Mouse (Mus musculus) cerebellum, adult 2 months (tissue): Measurements from ENCODE around the gene Ltbp1.

Experiments
- CTCF ChIP-seq: fragments of 200-500 bp; IDR thresholded peaks from 2 replicates; pipeline ENCODE4 v1.5.1; 2011; ENCODE audit warnings: low read depth, mild to moderate bottlenecking, control low read depth, low read length, moderate library complexity, borderline replicate concordance; ENCODE audit not compliant: insufficient read depth
- POLR2A ChIP-seq: fragments of 200-500 bp; IDR thresholded peaks from 2 replicates; pipeline ENCODE4 v1.6.1; 2011; ENCODE audit warnings: low read length, control low read depth, borderline replicate concordance; ENCODE audit not compliant: insufficient read depth

DNA sequence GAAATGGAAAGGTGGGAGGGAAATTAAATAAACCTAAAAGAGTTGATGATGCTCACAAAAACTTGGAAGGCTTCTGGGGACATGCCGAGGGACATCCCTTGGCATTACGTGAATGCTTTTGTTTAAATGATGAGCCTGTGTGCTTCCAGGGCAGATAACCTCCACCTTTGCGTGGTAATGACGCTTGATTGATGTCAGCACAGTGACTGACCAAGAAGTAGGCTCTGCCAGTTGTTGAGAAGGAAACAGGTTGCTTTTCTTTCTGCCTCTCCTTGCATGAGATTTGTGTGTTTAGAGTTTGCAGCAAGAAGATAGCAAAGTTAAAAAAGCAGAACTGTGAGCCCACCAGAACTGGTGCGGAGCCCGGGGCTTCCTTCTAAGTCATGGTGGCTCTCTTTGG, 431.5 kb downstream of the Ltbp1 start:
- TF ChIP-seq POLR2A (no peak), CTCF (no peak)
